Mouse (Mus musculus) C2C12 (cell line): ENCODE results near the gene Mpzl1. TPM values are rescaled to one million over a fixed set of nuclear protein-coding genes. Genes with fewer than 3 reads are reported as not detected.

Experiments
- H3K27me3 ChIP-seq: one replicate; pipeline ENCODE4 v1.6.1; 2011; ENCODE audit not compliant: control insufficient read depth, insufficient read depth, insufficient read length
- H3K36me3 ChIP-seq: one replicate; pipeline ENCODE4 v1.6.1; 2011; ENCODE audit not compliant: control insufficient read depth, insufficient read depth
- H3K4me3 ChIP-seq: one replicate; pipeline ENCODE4 v1.5.1; 2011; ENCODE audit warnings: mild to moderate bottlenecking, control low read depth; ENCODE audit not compliant: poor library complexity, insufficient read depth, severe bottlenecking
- H3K79me2 ChIP-seq: one replicate; pipeline ENCODE4 v1.6.1; 2011; ENCODE audit not compliant: control insufficient read depth, insufficient read depth
- H3K79me3 ChIP-seq: one replicate; pipeline ENCODE4 v1.6.1; 2011; ENCODE audit warnings: low read depth, control low read depth
- H3ac ChIP-seq: one replicate; pipeline ENCODE3; 2011; ENCODE audit warnings: low read depth; ENCODE audit not compliant: control insufficient read depth, insufficient read length
- CEBPB ChIP-seq: IDR thresholded peaks from one replicate; pipeline ENCODE4 v1.6.1; 2011; ENCODE audit warnings: low read depth, mild to moderate bottlenecking, control low read depth, moderate library complexity
- CTCF ChIP-seq: IDR thresholded peaks from one replicate; pipeline ENCODE4 v1.5.1; 2011; ENCODE audit not compliant: control insufficient read depth, insufficient read depth, insufficient read length
- FOSL1 ChIP-seq: IDR thresholded peaks from one replicate; pipeline ENCODE4 v1.8.0; 2011; ENCODE audit warnings: mild to moderate bottlenecking, low read length; ENCODE audit not compliant: poor library complexity, insufficient read depth, severe bottlenecking
- MAX ChIP-seq: IDR thresholded peaks from one replicate; pipeline ENCODE4 v1.6.1; 2011; ENCODE audit warnings: mild to moderate bottlenecking, control low read depth
- MYOD1 ChIP-seq: IDR thresholded peaks from one replicate; pipeline ENCODE4 v1.6.1; 2011; ENCODE audit warnings: low read depth; ENCODE audit not compliant: control insufficient read depth, insufficient read length
- MYOG ChIP-seq: IDR thresholded peaks from one replicate; pipeline ENCODE4 v1.6.1; 2011; ENCODE audit not compliant: control insufficient read depth, insufficient read length; ENCODE audit errors: extremely low read depth
- USF1 ChIP-seq: IDR thresholded peaks from one replicate; pipeline ENCODE4 v1.6.1; 2011; ENCODE audit warnings: low read depth, mild to moderate bottlenecking, control low read depth, moderate library complexity
- polyA plus RNA-seq: library from polyadenylated mRNA; unstranded; fragments of >200 nt; fragmentation: generic; extraction: Trizol; gene quantifications from one replicate; pipeline ENCODE4 v1.2.1, GENCODE M21; 2012; ENCODE audit warnings: missing spikeins

Mpzl1 gene
- polyA plus RNA-seq, 1 experiment: 32.1 TPM

DNA sequence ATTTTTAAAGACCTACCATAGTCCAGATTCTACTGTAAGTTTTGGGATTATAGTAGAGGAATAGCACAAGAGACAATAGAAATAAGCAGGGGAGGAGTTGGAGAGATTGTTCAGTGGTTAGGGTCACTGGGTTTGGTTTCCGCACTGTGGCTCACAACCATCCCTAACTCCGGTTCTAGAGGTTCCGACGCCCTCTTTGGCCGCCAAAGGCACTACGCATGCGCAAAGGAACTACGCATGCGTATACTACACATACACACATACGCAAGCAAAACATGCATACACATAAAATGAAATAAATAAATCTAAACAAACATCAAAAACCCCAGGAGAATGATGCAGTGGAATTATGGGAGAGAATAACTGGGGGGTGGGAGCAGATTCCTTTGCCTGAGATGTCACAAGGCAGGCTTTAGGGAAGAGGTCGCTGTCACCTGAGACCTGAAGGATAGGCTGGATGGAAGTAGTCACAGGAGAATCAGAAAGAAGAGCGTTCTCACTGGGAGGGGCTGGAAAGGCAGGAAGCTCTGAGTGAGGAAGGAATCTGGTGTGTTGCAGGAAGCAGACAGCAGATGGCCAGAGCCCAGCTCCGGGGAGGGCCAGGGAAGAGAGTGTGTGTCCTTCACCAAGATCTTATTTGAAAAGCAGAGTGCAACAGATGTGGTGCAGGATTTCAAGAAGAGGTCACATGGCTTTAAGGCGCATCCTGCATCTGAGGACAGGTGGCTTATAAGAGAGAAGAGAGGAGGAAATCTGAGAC is 19.0 kb upstream of the Mpzl1 start:
- H3K79me2 ChIP-seq: no peaks in the 10 kb centered on the region
- no peak overlapping the region for H3K4me3 ChIP-seq
- TF ChIP-seq MAX: no peak
- no peaks in the 10 kb centered on the region for H3K36me3 ChIP-seq
- no peak overlapping the region for H3ac ChIP-seq
- no peaks in the 10 kb centered on the region for H3K79me3 ChIP-seq
- peaks cover 8% of the 10 kb centered on the region for H3K27me3 ChIP-seq

DNA sequence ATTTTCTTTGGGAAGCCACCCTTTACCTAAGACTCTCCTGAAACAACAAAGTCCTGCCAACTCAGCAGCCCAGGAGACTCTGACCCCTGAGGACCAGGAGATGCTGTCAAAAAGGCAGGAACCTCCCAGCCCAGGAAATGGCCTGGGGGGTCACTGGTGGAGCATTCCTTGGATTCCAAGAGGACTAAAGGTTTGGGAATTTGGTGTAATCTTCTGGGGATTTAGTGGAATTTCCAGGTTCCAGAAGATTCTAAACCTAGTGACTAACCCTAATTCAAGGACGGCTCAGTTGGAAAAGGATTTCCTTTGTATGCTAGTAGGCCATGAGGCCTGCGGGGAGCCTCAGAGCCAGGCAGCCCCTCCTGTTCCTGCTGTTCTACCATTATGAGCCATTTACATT is 18.2 kb upstream of the Mpzl1 start:
- Histone ChIP-seq H3K79me3 (no peaks in the 10 kb centered on the region), H3K27me3 (peaks cover 8% of the 10 kb centered on the region), H3K79me2 (no peaks in the 10 kb centered on the region), H3K4me3 (no peak overlapping the region), H3ac (no peak overlapping the region), H3K36me3 (no peaks in the 10 kb centered on the region)
- no peak for TF ChIP-seq MAX
- no peak for TF ChIP-seq CEBPB
- no peak for TF ChIP-seq CTCF
- TF ChIP-seq MYOD1: no peak
- TF ChIP-seq USF1: no peak

- H3K36me3 ChIP-seq: no peaks in the 10 kb centered on the region
- no peaks in the 10 kb centered on the region for H3K79me2 ChIP-seq
- TF ChIP-seq MYOD1 (no peak), USF1 (no peak), MAX (no peak), FOSL1 (no peak)
- peaks cover 8% of the 10 kb centered on the region for H3K27me3 ChIP-seq
- H3K4me3 ChIP-seq: no peak overlapping the region
- H3ac ChIP-seq: no peak overlapping the region
- no peaks in the 10 kb centered on the region for H3K79me3 ChIP-seq
These were observed 16.8 kb upstream of the Mpzl1 start for GRCm38 (mm10) chr1:165651158-165651557.

DNA sequence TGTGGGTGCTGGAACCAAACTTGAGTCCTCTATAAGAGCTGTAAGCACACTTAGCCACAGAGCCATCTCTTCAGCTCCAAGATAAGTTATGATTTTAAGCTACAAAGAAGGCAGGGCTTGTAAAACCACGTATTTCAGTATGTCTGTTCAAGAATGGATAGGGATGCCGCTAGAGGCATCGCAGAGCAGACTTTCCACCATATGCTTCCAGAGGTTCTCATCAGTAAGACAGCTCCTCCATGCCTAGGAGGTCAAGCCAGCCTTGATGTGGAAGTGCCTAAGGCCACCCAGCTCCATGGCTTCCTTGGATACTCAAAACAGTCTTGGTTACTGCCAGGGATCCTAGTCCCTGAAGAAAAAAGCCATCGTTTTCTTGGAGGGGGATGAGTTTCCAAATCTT is 10.8 kb upstream of the Mpzl1 start:
- H3K36me3 ChIP-seq: no peaks in the 10 kb centered on the region
- TF ChIP-seq MYOG (no peak), FOSL1 (no peak), CTCF (no peak), MAX (no peak)
- H3K79me2 ChIP-seq: no peaks in the 10 kb centered on the region
- no peaks in the 10 kb centered on the region for H3K79me3 ChIP-seq
- H3K27me3 ChIP-seq: peaks cover 8% of the 10 kb centered on the region
- no peak overlapping the region for H3K4me3 ChIP-seq
- no peak overlapping the region for H3ac ChIP-seq

GRCm38 (mm10) chr1:165643735-165644134 is 9.4 kb upstream of the Mpzl1 start:
- no peaks in the 10 kb centered on the region for H3K36me3 ChIP-seq
- H3ac ChIP-seq: no peak overlapping the region
- no peak for TF ChIP-seq MYOD1
- peak; percentile 73 for TF ChIP-seq CEBPB
- no peak for TF ChIP-seq CTCF
- no peaks in the 10 kb centered on the region for H3K27me3 ChIP-seq
- no peaks in the 10 kb centered on the region for H3K79me3 ChIP-seq
- no peaks in the 10 kb centered on the region for H3K79me2 ChIP-seq
- H3K4me3 ChIP-seq: no peak overlapping the region

GRCm38 (mm10) chr1:165642780-165643311 is 8.5 kb upstream of the Mpzl1 start:
- Histone ChIP-seq H3K79me3 (no peaks in the 10 kb centered on the region), H3K4me3 (peak overlapping the region; percentile 65), H3K79me2 (no peaks in the 10 kb centered on the region), H3K27me3 (no peaks in the 10 kb centered on the region), H3ac (peak overlapping the region; percentile 91), H3K36me3 (no peaks in the 10 kb centered on the region)
- TF ChIP-seq USF1 (no peak), CEBPB (no peak), MAX (no peak), MYOD1 (no peak), CTCF (no peak), FOSL1 (no peak)
